Mouse (Mus musculus) midbrain, postnatal 0 days (tissue): ENCODE measurements at regions not wholly inside any gene's neighbourhood (a gene's known extent, or its start where the extent isn't known, plus 50 kb on each side); places are given as distances from the start of the nearest gene placed in this dataset.

Source experiments
- ATAC-seq: fragments of 200-750 bp; cut with Nextera tagmentation; 2 replicates; pipeline ENCODE4 v1.8.0; 2017; ENCODE audit warnings: moderate number of reproducible peaks, mild to moderate bottlenecking, moderate TSS enrichment, moderate library complexity; ENCODE audit not compliant: low FRiP score
- DNase-seq: peaks from one replicate; pipeline ENCODE4 v3.0.0-alpha.2; 2015; ENCODE audit warnings: low spot score
- H3K27ac ChIP-seq: fragments of 300-500 bp; sonication (generic); 2 replicates; pipeline ENCODE4 v1.5.1; 2014; ENCODE audit warnings: low read depth, mild to moderate bottlenecking, low read length, mixed read lengths
- H3K27me3 ChIP-seq: fragments of 300-500 bp; sonication (generic); 2 replicates; pipeline ENCODE4 v1.6.1; 2014; ENCODE audit warnings: low read length, control low read depth, mixed read lengths; ENCODE audit not compliant: insufficient read depth
- H3K36me3 ChIP-seq: fragments of 300-500 bp; sonication (generic); 2 replicates; pipeline ENCODE4 v1.6.1; 2014; ENCODE audit warnings: low read length, control low read depth, mixed read lengths; ENCODE audit not compliant: insufficient read depth
- H3K4me1 ChIP-seq: fragments of 300-500 bp; sonication (generic); 2 replicates; pipeline ENCODE4 v1.6.1; 2014; ENCODE audit warnings: mild to moderate bottlenecking, control low read depth, antibody characterized with exemption, low read length, mixed read lengths; ENCODE audit not compliant: insufficient read depth
- H3K4me2 ChIP-seq: fragments of 300-500 bp; sonication (generic); 2 replicates; pipeline ENCODE4 v1.6.1; 2014; ENCODE audit warnings: low read depth, mild to moderate bottlenecking, low read length, mixed read lengths; ENCODE audit not compliant: poor library complexity, severe bottlenecking
- H3K4me3 ChIP-seq: fragments of 300-500 bp; sonication (generic); 2 replicates; pipeline ENCODE4 v1.5.1; 2014; ENCODE audit warnings: low read depth, mild to moderate bottlenecking, low read length, moderate library complexity
- H3K9ac ChIP-seq: fragments of 300-500 bp; sonication (generic); replicated peaks from 2 replicates; pipeline ENCODE4 v1.6.1; 2014; ENCODE audit warnings: mild to moderate bottlenecking, low read length, moderate library complexity, mixed read lengths; ENCODE audit not compliant: poor library complexity, severe bottlenecking
- H3K9me3 ChIP-seq: fragments of 300-500 bp; sonication (generic); 2 replicates; pipeline ENCODE4 v1.6.1; 2016; ENCODE audit warnings: low read length, control low read depth
- CTCF ChIP-seq: IDR thresholded peaks from 2 replicates; pipeline ENCODE4 v1.5.1; 2016; ENCODE audit warnings: antibody characterized with exemption, mild to moderate bottlenecking
- WGBS: fragments of 180-500 bp; shearing (Covaris S2); extraction: QIAGEN DNeasy Blood & Tissue Kit; methylation state at CpG from one replicate; pipeline ENCODE4 v1.1.7; 2014; 5-methylcytosine and 5-hydroxymethylcytosine counted together

DNA sequence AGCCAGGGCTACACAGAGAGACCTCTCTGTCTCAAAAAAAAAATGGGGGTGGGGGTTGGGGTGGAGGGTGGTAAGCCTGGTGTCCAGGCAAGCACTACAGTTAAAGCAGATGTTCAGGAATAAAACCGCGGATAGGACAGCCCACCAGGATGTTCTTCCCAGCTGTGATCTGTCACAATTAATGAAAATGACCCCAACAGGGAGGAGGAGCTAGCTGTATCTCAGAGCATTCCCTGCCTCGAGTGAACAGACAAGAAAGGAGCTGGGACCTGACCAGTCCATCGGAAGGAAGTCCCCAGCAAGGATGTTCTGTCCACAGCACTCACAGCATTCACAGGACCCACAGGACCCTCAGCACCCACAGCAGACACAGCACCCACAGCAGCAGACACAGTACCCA is 80.4 kb downstream of the Utp6 start:
- TF ChIP-seq CTCF = no peak
- DNase-seq (no peak), ATAC-seq (no peak)
- WGBS = 75% methylated on average over 4 of the region's 4 CpGs
- H3K4me1 ChIP-seq = no peaks in the 10 kb centered on the region
- H3K4me2 ChIP-seq = no peak overlapping the region
- no peak overlapping the region for H3K9ac ChIP-seq
- H3K4me3 ChIP-seq = no peak overlapping the region
- no peak overlapping the region for H3K27ac ChIP-seq
- H3K36me3 ChIP-seq = no peaks in the 10 kb centered on the region
- no peaks in the 10 kb centered on the region for H3K27me3 ChIP-seq
- no peaks in the 10 kb centered on the region for H3K9me3 ChIP-seq

GRCm38 (mm10) chr11:79878091-79878490 is 84.1 kb downstream of the Utp6 start:
- Histone ChIP-seq H3K27me3 (no peaks in the 10 kb centered on the region), H3K4me1 (no peaks in the 10 kb centered on the region), H3K36me3 (no peaks in the 10 kb centered on the region), H3K27ac (no peak overlapping the region), H3K4me3 (no peak overlapping the region), H3K9ac (no peak overlapping the region), H3K4me2 (no peak overlapping the region), H3K9me3 (no peaks in the 10 kb centered on the region)
- DNase-seq = no peak
- WGBS = 84% methylated on average over 7 of the region's 7 CpGs
- no peak for TF ChIP-seq CTCF
- no peak for ATAC-seq

DNA sequence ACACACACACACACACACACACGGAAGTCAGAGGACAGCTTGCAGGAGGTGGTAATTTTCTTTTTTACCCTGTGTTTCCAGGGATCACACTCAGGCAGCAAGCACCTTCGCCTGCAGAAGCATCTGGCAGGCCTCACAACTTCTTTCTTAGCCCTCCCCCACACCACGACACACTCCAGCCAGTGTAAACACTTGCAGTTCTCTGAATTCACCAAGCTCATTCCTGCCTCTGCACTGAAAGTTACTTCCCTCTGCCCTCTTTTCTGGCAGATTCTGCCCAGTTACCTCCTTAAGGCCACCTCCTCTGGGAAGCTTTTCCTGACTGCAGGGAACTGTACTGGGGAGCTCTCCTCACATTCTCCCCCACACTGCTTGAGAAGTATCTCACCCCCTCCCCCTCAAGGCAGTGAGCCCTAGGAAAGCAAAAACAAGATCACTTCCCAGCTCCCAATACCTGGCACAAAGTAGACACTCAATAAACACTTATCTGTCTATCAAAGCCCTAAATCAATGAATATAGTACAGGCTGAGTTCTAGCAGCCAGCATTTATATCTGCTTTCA is 84.9 kb downstream of the Utp6 start:
- 69% methylated on average over 3 of the region's 3 CpGs for WGBS
- no peak overlapping the region for H3K9ac ChIP-seq
- TF ChIP-seq CTCF = no peak
- H3K27me3 ChIP-seq = no peaks in the 10 kb centered on the region
- H3K9me3 ChIP-seq = no peaks in the 10 kb centered on the region
- H3K4me3 ChIP-seq = no peak overlapping the region
- DNase-seq (no peak), ATAC-seq (no peak)
- no peak overlapping the region for H3K27ac ChIP-seq
- H3K4me2 ChIP-seq = no peak overlapping the region
- no peaks in the 10 kb centered on the region for H3K4me1 ChIP-seq
- no peaks in the 10 kb centered on the region for H3K36me3 ChIP-seq

DNA sequence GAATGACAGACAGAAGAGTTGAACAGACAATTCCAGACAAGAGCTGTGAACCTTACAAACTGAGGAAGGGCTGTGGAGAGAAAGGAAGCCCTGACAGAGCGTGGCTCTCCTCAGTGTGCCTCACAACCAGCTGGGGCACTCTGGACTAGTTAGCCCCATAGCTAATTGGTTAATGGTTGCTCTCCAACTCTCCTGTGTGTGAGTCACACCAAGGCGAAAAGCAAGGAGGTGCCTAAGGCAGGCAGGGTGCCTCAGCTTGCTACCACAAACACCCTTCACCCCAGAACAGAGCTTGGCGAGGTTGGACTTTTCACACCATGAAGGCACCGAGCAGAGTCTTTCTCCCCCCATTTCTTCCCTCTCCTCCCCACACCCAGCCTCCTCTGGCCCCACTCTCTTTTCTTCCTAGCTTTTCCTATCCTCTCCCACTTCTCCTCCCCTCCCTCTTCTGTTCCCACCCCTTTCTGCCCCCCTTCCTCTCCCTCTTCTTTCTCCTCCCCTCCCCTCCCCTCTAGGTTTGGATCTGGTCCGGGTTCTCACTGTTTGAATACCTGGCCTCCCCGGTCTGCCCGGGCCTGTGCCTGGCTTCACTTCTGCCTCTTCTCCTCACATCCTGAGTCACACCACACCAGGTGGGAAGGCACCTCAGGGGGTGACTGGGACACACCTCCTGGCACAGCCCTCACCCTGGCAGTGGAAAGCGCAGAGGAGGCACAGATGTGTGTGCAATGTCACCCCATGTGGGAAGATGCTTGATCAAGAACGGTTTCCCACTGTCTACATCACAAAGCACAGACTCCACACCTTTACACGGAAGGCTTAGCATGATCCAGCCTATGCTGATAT is 90.2 kb downstream of the Utp6 start:
- H3K36me3 ChIP-seq = no peaks in the 10 kb centered on the region
- H3K27me3 ChIP-seq = no peaks in the 10 kb centered on the region
- no peak for TF ChIP-seq CTCF
- H3K4me3 ChIP-seq = no peak overlapping the region
- H3K9me3 ChIP-seq = no peaks in the 10 kb centered on the region
- H3K27ac ChIP-seq = no peak overlapping the region
- no peak overlapping the region for H3K4me2 ChIP-seq
- ATAC-seq (no peak), DNase-seq (no peak)
- H3K9ac ChIP-seq = no peak overlapping the region
- 90% methylated on average over 10 of the region's 10 CpGs for WGBS
- H3K4me1 ChIP-seq = no peaks in the 10 kb centered on the region; the same call in 1 of the 2 replicates

- ATAC-seq (no peak), DNase-seq (peak; percentile 63)
- no peak overlapping the region for H3K4me2 ChIP-seq
- H3K36me3 ChIP-seq = no peaks in the 10 kb centered on the region
- TF ChIP-seq CTCF = no peak
- H3K9me3 ChIP-seq = no peaks in the 10 kb centered on the region
- no peaks in the 10 kb centered on the region for H3K27me3 ChIP-seq
- H3K9ac ChIP-seq = no peak overlapping the region
- WGBS = 40% methylated on average over 5 of the region's 5 CpGs
- no peak overlapping the region for H3K27ac ChIP-seq
- no peak overlapping the region for H3K4me3 ChIP-seq
- H3K4me1 ChIP-seq = no peaks in the 10 kb centered on the region; the same call in 1 of the 2 replicates
Observed at GRCm38 (mm10) chr11:79870189-79870588, 92.0 kb downstream of the Utp6 start.

- H3K4me2 ChIP-seq = no peak overlapping the region
- ATAC-seq (no peak), DNase-seq (no peak)
- no peak overlapping the region for H3K27ac ChIP-seq
- TF ChIP-seq CTCF = no peak
- no peaks in the 10 kb centered on the region; the same call in 1 of the 2 replicates for H3K4me1 ChIP-seq
- H3K36me3 ChIP-seq = no peaks in the 10 kb centered on the region
- H3K9ac ChIP-seq = no peak overlapping the region
- 63% methylated on average over 5 of the region's 5 CpGs for WGBS
- H3K4me3 ChIP-seq = no peak overlapping the region
- H3K27me3 ChIP-seq = no peaks in the 10 kb centered on the region
- H3K9me3 ChIP-seq = no peaks in the 10 kb centered on the region
Observed at GRCm38 (mm10) chr11:79869009-79869408, 93.2 kb downstream of the Utp6 start.
